Mouse (Mus musculus) kidney, adult 18-20 months (tissue): ENCODE measurements around the gene Rapgefl1.
"Not testable (repeated sequence)": the region's sequence is repeated elsewhere in the genome, so short reads cannot be mapped to it uniquely, and the experiment has no call there.

Source experiments
- DNase-seq: peaks from one replicate; pipeline ENCODE4 v3.0.0; 2021

The Rapgefl1 gene

DNA sequence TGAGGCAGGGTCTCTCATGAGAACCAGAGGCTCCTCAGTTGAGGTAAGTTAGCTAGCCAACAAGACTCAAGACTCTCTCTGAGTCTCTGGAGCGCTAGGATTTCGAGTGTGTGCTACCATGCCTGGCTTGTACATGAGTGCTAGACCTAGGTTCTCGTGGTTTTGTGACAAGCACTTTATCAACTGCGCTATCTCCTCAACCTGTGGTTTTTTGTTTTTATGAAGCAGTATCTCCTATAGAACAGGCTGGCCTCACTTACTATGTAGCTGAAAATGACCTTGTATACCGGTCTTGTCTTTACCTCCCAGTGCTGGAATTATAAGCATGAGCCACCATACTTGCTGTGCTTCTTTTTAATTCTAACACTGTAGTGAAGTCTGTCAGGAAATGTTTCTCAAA, 15.6 kb upstream of the Rapgefl1 start:
- DNase-seq: no peak

DNA sequence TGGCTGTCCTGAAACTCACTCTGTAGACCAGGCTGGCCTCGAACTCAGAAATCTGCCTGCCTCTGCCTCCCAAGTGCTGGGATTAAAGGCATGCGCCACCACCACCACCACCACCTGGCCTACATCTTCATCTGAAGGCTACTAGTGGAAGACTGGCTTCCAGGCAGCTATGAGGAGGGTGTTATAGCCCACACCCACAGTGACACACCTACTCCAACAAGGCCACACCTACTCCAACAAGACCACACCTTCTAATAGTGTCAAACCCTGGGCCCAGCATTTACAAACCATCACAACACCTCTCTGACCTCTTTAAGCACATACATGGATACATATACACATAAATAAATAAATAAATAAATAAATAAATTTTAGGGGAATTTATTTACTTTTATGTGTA, 10.5 kb upstream of the Rapgefl1 start:
- not testable (repeated sequence) for DNase-seq

DNA sequence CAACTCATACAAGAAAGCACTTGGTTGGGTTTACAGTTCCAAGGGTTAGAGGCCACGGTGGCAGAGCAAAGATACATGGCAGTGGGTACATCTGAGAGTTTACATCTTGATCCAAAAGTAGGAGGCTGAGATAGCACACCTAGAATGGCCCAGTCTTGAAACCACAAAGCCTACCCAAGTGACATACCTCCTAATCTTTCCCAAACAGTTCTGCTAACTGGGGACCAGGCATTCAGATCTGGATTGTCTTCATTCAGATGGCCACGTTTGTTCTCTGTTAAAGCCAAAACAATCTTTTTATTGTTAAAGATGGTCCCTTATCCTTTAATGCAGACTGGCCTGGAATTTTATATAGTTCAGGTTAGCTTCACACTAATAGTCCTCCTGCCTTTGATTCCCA, 8.7 kb upstream of the Rapgefl1 start:
- DNase-seq: no peak

DNA sequence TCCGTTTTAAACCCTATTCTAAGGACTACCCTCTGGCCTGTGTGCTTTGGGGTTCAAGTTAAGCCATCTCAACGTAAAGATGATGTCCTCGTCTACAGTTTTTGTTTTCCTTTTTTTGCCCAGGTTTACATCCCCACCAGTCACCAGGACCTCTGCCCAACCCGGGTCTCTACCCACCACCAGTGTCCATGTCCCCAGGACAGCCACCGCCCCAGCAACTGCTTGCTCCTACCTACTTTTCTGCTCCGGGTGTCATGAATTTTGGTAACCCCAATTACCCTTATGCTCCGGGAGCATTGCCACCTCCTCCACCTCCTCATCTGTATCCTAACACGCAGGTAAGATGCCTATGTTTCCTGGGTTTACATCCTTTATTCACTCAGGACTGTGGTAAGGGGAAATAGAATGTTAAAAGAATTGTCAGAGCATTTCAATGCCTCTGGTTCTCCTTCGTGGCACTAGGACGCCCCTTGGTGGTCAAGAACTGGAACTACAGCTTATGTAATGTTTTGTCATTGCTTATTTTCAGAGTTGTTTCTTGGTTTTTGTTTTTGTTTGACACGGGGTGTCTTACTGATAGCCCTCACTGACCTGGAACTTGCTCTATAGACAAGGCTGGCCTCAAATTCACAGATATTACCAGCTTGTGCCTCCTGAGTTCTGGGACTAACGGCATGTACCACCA, 7.4 kb upstream of the Rapgefl1 start:
- DNase-seq: peak; percentile 31

DNA sequence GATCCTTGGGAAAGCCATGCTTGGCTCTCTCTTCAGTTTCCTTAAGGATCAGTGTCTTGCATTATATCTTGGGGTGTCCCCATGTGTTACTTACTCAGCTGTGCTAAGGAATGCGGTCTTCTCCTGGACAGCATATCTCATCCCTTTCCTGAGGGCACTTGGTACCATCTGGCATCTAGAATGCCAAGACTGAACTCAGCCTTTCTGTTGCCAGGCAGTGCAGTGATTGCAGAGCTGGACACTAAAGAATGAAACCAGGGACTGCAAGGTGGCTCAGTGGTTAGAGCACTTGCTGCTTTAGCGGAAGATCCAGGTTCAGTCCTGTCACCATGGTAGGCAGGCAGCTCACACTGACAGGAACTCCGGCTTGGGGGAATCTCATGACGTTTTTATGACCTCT, 6.7 kb upstream of the Rapgefl1 start:
- DNase-seq: no peak

DNA sequence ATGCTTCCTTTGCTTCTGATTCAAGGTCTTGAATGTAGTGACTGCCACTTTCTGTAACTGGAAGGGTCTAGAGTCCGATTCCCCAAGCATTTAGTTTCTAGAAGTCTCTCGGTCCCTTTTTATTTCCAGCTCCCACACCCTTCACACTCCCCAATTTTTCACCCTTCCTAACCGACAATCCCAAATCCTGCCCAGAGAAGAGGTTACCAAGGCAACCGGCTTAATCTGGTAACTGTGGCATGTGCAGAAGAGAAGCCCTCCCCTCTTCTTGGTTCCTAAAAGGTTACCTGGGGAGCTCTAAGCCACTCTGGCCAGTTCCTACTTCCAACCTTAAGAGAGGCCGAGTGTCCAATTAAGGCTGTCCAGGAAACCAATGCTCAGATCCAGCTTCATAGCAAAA, 1.3 kb upstream of the Rapgefl1 start:
- DNase-seq: no peak

- no peak for DNase-seq
Measured at GRCm38 (mm10) chr11:98835725-98836124, 860 bp upstream of the Rapgefl1 start.

GRCm38 (mm10) chr11:98836128-98836527, 457 bp upstream of the Rapgefl1 start:
- DNase-seq: no peak

DNA sequence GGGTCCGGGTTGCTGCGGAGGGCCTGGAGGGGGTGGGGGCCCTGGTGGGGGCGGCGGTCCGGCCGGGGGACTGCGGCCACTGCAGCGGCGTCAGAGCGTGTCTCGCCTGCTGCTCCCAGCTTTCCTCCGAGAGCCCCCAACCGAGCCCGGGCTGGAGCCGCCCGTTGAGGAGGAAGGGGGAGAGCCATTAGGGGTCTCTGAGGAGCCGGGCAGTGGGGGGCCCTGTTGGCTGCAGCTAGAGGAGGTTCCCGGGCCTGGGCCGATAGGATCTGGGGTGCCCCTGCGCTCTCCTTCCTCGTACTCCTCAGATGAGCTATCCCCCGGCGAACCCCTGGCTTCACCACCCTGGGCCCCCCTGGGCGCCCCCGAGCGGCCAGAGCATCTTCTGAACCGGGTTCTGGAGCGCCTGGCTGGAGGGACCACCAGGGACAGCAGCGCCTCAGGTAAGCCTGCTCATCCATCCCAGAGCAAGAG, 683 bp downstream of the Rapgefl1 start:
- DNase-seq: no peak

DNA sequence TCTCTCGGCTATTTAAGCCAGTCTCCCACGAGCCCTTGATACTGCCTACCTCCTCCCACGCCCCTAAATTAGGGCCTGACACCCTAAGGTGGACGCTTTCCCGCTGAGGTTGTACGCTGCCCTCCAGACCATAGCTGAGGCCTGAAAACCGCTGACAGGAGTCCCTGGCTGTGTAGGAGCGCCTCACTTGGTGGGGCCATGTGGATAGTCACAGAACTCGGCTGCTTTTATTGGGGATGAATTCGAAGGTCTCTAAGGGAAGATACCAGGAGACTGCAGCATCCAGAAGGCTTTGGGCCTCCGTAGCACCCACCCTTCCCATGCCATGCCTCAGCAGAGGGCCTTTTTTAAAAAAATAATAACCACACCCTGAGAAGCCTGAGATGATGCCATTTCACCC, 1.3 kb downstream of the Rapgefl1 start:
- DNase-seq: no peak

GRCm38 (mm10) chr11:98838512-98838911, 1.9 kb downstream of the Rapgefl1 start:
- no peak for DNase-seq

DNA sequence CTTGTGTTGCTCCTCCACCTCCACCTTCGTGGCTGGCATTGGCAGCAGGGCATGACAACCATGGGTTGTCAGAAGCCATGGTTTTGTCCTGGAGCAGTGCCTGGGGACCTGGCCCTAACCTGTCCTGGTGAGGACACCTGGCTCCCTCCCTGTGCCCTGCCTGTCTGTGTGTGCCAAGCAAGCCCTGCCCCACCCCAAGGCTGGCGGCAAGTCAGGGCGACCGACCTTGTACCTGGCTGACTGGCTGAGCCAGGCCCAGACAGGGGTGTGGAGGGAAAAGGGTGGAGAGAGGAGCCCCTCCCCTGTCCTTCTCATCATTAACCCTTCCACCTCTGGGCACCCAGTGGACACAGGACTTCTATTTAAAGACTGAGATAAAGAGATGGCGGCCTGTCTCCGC, 2.8 kb downstream of the Rapgefl1 start:
- DNase-seq: peak; percentile 34

- DNase-seq: no peak
Measured at GRCm38 (mm10) chr11:98839897-98840296, 3.3 kb downstream of the Rapgefl1 start.

- DNase-seq: no peak
Measured at GRCm38 (mm10) chr11:98846016-98846415, 9.4 kb downstream of the Rapgefl1 start.

- no peak for DNase-seq
Measured at GRCm38 (mm10) chr11:98846865-98847604, 10.4 kb downstream of the Rapgefl1 start.

DNA sequence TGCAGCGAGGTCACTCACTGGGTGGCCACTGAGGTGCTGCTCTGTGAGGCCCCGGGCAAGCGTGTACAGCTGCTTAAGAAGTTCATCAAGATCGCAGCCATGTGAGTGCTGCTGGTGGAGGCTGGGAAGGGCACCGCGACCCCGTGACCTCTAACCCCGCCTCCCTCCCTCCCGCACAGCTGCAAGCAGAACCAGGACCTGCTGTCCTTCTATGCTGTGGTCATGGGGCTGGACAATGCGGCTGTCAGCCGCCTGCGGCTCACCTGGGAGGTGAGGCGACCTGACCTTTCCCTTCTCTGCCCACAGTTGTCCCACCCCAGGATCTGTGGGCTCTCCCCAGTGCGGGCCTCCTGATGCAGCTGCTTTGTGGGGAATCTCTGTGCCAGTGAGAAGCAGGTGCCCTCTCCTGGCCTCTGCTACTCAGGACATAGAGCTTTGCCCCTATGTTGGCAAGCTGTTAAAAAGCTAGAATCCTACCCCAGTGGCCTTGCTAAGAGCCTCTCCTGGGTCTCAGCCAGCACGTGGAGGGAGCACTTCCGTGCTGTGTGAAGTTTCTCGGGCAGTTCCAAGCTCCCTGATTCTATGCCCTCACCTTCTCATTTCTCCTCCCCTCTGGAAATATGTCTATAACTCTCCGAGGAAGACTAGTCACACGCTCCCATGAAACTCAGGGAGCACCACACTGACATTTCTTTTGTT, 12.8 kb downstream of the Rapgefl1 start:
- peak; percentile 13 for DNase-seq

GRCm38 (mm10) chr11:98850100-98851093, 13.8 kb downstream of the Rapgefl1 start:
- DNase-seq: no peak

GRCm38 (mm10) chr11:98854116-98854515, 17.5 kb downstream of the Rapgefl1 start:
- no peak for DNase-seq

DNA sequence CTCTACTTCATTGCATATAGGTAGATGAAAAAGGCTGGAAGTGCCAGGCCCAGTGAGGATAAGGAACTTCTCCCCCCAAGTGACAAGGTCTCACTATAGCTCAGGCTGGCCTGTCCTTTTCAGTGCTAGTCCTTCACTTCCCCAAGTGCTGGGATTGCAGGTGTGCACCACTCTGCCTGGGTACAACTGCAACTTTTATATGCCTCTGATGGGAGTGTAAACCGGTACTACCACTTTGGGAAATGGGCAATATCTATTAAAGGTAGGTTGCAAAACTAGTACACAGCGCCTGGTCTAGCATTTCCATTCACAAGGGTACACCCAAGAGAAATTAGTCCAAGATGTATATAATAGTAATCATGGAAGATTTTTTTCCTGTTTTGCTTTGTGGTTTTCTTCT, 18.1 kb downstream of the Rapgefl1 start:
- no peak for DNase-seq

DNA sequence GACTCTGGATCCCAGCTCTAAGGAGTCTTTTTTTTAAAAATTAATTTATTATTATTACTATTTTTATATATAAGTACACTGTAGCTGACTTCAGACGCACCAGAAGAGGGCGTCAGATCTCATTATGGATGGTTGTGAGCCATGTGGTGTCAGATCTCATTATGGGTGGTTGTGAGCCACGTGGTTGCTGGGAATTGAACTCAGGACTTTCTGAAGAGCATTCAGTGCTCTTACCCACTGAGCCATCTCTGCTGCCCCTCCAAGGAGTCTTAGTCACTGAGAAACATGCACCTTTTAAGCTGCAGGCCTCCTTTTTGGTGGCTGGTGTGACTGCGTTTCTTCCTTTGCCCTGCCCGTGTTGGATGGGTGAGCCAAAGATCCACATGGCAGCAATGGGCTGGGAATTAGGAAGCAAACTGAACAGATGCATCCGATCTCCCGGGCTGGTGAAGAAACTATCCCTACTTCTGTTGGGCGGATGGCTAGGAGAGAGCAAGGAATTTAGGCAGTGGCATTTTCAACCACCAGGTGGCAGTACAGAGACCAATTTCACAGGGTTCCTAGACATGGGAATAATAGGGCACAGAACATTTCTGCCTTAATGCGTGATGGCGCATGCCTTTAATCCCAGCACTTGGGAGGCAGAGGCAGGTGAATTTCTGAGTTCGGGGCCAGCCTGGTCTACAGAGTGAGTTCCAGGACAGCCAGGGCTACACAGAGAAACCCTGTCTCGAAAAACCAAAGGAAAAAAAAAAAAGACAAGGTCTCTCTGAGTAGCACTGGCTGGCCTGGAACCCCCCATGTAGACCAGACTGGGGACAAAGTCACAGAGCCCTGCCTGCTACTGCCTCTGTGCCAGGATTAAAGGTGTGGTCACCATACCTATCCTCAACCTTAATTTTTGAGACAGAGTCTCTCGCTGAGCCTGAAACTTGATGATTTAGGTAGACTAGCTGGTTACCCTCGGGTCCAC, 22.5 kb downstream of the Rapgefl1 start:
- peak; percentile 92 for DNase-seq

DNA sequence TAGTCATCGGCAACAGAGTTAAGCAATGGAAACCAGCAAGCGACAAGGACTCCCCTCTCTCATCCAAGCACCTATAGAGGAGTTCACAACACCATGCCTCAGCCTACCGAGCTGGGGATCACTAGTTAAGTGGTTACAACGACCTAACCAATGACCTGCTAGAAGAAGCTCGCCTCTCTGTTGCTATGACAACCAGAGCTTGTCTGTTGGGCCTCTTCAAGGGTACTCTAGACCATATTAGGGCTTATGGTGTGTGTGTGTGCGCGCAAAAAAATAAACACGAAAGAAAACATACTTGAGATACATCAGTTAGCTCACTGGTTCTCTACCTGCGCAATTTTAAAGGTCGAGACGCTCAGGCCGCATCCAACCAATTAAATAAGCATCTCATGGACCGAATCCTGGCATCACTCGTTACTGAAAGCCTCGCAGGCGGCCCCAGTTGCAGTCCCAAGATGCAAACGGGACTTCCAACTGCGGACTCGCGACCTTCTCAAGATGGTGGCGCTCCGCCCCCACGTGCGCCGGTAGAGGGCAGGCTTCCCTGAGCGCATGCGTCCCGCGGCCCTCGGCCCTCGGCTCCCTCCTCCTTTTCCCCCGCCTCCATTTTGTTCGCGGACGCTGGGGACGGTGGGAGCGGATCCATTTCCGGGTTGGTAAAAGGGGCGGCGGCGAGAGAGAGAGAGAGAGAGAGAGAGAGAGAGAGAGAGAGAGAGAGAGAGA, 26.6 kb downstream of the Rapgefl1 start, which contains the start of gene Wipf2:
Gene Wipf2 (plus strand): TSS at position 611 of the 723 bp plus-strand sequence.
- peak; percentile 95 for DNase-seq
